ENCODE assay signal across 8 mouse cellular contexts in the genomic region with DNA sequence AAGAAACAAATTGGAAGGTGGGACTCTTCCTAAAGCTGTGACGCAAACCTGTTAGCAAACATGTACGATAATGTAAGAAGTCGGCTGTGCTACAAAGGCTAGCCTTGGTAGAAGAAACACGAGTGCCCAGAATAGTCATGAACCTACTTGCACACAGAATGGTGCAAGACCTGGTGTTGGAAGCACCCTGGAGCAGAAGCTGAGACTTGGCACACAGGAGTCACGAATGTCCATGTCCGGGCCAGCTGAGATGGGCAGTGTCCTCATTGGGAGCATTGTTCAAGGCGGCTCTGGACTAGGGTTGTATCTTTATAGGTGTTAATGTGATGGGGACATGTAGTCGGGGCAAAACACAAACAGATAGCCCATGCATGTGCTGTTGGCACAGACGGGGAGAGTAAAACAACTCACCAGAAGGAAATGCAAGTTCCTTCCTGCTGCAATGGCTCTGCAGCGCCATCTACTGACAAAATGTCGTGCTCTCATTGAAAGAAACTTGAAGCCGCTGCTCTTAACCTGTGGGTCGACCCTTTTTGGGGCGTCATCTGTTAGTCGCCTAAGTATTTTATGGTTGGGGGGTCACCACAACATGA. TPM values are rescaled to one million over a fixed set of nuclear protein-coding genes. Genes with fewer than 3 reads are reported as not detected.
DNase-seq lines count a peak whose midpoint lies in the region; ATAC-seq and TF ChIP-seq lines count a peak whose summit lies in the region.

No protein-coding gene starts in this region.

- no peaks in the 10 kb centered on the region for H3K4me1 ChIP-seq in embryonic facial prominence, embryonic 11.5 days (ENCODE audit: control insufficient read depth, insufficient read depth, low read length)
- H3K4me1 ChIP-seq in limb, embryonic 11.5 days (ENCODE audit: control insufficient read depth, insufficient read depth, low read length) = no peaks in the 10 kb centered on the region
- no peaks in the 10 kb centered on the region for H3K4me1 ChIP-seq in midbrain, embryonic 16.5 days (ENCODE audit: control insufficient read depth, insufficient read depth, low read length)
- no peaks in the 10 kb centered on the region for H3K4me1 ChIP-seq in thymus, adult 2 months (replicated peaks; ENCODE audit: control insufficient read depth, insufficient read depth, low read length)

- no peak overlapping the region for H3K4me3 ChIP-seq in embryonic facial prominence, embryonic 11.5 days (ENCODE audit: low read depth, low read length)
- H3K4me3 ChIP-seq in limb, embryonic 11.5 days (ENCODE audit: low read depth, low read length) = no peak overlapping the region
- no peak overlapping the region for H3K4me3 ChIP-seq in midbrain, embryonic 16.5 days (ENCODE audit: low read depth, low read length)
- H3K4me3 ChIP-seq in thymus, adult 2 months (ENCODE audit: control insufficient read depth, insufficient read depth, low read length) = no peak overlapping the region

- 32% methylated on average over 15 of the region's 15 CpGs for WGBS in embryonic facial prominence, embryonic 11.5 days
- WGBS in limb, embryonic 11.5 days = 33% methylated on average over 15 of the region's 15 CpGs
- WGBS in midbrain, embryonic 16.5 days = 33% methylated on average over 15 of the region's 15 CpGs
- 32% methylated on average over 15 of the region's 15 CpGs for WGBS in thymus, adult 2 months

- no peak for TF ChIP-seq CTCF in thymus, adult 2 months (IDR thresholded peaks at IDR 0.05; ENCODE audit: borderline replicate concordance, control insufficient read depth, extremely low read depth, insufficient read depth, low read length, poor library complexity)

- H3K27me3 ChIP-seq in embryonic facial prominence, embryonic 11.5 days (ENCODE audit: control insufficient read depth, insufficient read depth, low read length) = no peaks in the 10 kb centered on the region
- H3K27me3 ChIP-seq in limb, embryonic 11.5 days (ENCODE audit: control insufficient read depth, insufficient read depth, low read length) = no peaks in the 10 kb centered on the region
- no peaks in the 10 kb centered on the region for H3K27me3 ChIP-seq in midbrain, embryonic 16.5 days (ENCODE audit: control insufficient read depth, insufficient read depth, low read depth, low read length)
- no peaks in the 10 kb centered on the region for H3K27me3 ChIP-seq in thymus, adult 2 months (ENCODE audit: control insufficient read depth, insufficient read depth, low read length)

- no peak for TF ChIP-seq POLR2A in thymus, adult 2 months (IDR thresholded peaks at IDR 0.05; ENCODE audit: control insufficient read depth, extremely low read depth, insufficient read depth, low read length, poor library complexity)

- peak; percentile 34 for DNase-seq in ovary, postnatal 14 days (ENCODE audit: low spot score)
- no peak for DNase-seq in ovary, adult 18-20 months (ENCODE audit: low spot score)
- DNase-seq in adrenal gland, postnatal 36 days = peak; percentile 64 to 67
- DNase-seq in embryonic facial prominence, embryonic 11.5 days (ENCODE audit: low spot score) = peak; percentile 87
- DNase-seq in limb, embryonic 11.5 days (ENCODE audit: low spot score) = peak; percentile 91
- peak; percentile 52 for DNase-seq in thymus, adult 2 months

- ATAC-seq in embryonic facial prominence, embryonic 11.5 days (replicated peaks; ENCODE audit: insufficient number of reproducible peaks, low FRiP score, low TSS enrichment, low read depth) = peak; percentile 56; the same call in 1 of the 2 replicates
- ATAC-seq in hematopoietic stem cell, adult 5-6 weeks (replicated peaks in 1 of 2; ENCODE audit: insufficient read depth in 1 of 2, low FRiP score in 2 of 2, low TSS enrichment in 1 of 2, low read depth in 1 of 2, poor library complexity in 2 of 2, severe bottlenecking in 2 of 2) = peak; percentile 66 to 87
- ATAC-seq in limb, embryonic 11.5 days (ENCODE audit: insufficient number of reproducible peaks, low FRiP score, low TSS enrichment, low read depth) = no peak
- peak; percentile 62; the same call in 1 of the 2 replicates for ATAC-seq in midbrain, embryonic 16.5 days

- no peak overlapping the region for H3K4me2 ChIP-seq in embryonic facial prominence, embryonic 11.5 days (ENCODE audit: low read depth, low read length)
- no peak overlapping the region for H3K4me2 ChIP-seq in limb, embryonic 11.5 days (ENCODE audit: low read depth, severe bottlenecking)
- H3K4me2 ChIP-seq in midbrain, embryonic 16.5 days (ENCODE audit: low read length) = no peak overlapping the region

- H3K9ac ChIP-seq in embryonic facial prominence, embryonic 11.5 days (replicated peaks; ENCODE audit: low read length) = no peak overlapping the region
- H3K9ac ChIP-seq in limb, embryonic 11.5 days (ENCODE audit: low read length) = no peak overlapping the region
- H3K9ac ChIP-seq in midbrain, embryonic 16.5 days (ENCODE audit: low read depth, low read length) = no peak overlapping the region

- H3K36me3 ChIP-seq in embryonic facial prominence, embryonic 11.5 days (replicated peaks; ENCODE audit: control insufficient read depth, insufficient read depth, low read depth, low read length) = no peaks in the 10 kb centered on the region
- H3K36me3 ChIP-seq in limb, embryonic 11.5 days (ENCODE audit: control insufficient read depth, insufficient read depth, low read length) = no peaks in the 10 kb centered on the region
- no peaks in the 10 kb centered on the region for H3K36me3 ChIP-seq in midbrain, embryonic 16.5 days (ENCODE audit: control insufficient read depth, insufficient read depth, low read length)
- no peaks in the 10 kb centered on the region for H3K36me3 ChIP-seq in thymus, adult 2 months (ENCODE audit: control insufficient read depth, insufficient read depth, low read length)

- no peaks in the 10 kb centered on the region for H3K9me3 ChIP-seq in embryonic facial prominence, embryonic 11.5 days (replicated peaks; ENCODE audit: control insufficient read depth, low read length)
- no peaks in the 10 kb centered on the region for H3K9me3 ChIP-seq in limb, embryonic 11.5 days (ENCODE audit: control insufficient read depth, low read length)
- no peaks in the 10 kb centered on the region for H3K9me3 ChIP-seq in midbrain, embryonic 16.5 days (replicated peaks; ENCODE audit: control insufficient read depth, low read length, poor library complexity, severe bottlenecking)

- no peak overlapping the region for H3K27ac ChIP-seq in embryonic facial prominence, embryonic 11.5 days (replicated peaks; ENCODE audit: low read depth, low read length)
- no peak overlapping the region for H3K27ac ChIP-seq in limb, embryonic 11.5 days (replicated peaks; ENCODE audit: low read depth, low read length)
- no peak overlapping the region for H3K27ac ChIP-seq in midbrain, embryonic 16.5 days (ENCODE audit: low read length)
- H3K27ac ChIP-seq in thymus, adult 2 months (ENCODE audit: control insufficient read depth, insufficient read depth, low read length) = no peak overlapping the region

RNA-seq across cellular contexts. Expression of gene Exo5, which starts 15.2 kb away (rescaled TPM):
- total RNA-seq in adrenal gland, postnatal 36 days (2021) = 10 to 100 TPM; 10.0 to 11.1 TPM
- 34.6 and 37.4 TPM in 2 replicates for polyA plus RNA-seq in embryonic facial prominence, embryonic 11.5 days (2014; fragmentation: Nextera tagmentation; extraction: Ambion mirVana)
- total RNA-seq in hematopoietic stem cell, adult 5-6 weeks (2017) = 26.9 and 27.3 TPM in 2 replicates
- polyA plus RNA-seq in limb, embryonic 11.5 days (2014; fragmentation: Nextera tagmentation; extraction: Ambion mirVana) = 34.4 and 37.5 TPM in 2 replicates
- 32.2 and 35.7 TPM in 2 replicates for polyA plus RNA-seq in midbrain, embryonic 16.5 days (2015; fragmentation: Nextera tagmentation; extraction: Ambion mirVana)
- polyA plus RNA-seq in thymus, adult 2 months (2012; rRNA removed) = 10.9 and 11.7 TPM in 2 replicates

RNA-seq across cellular contexts. Expression of gene Zfp69, which starts 41.8 kb away (rescaled TPM):
- 1 to 10 TPM; 1.8 to 2.9 TPM for total RNA-seq in adrenal gland, postnatal 36 days (2021)
- 9.9 TPM in 2 replicates for polyA plus RNA-seq in embryonic facial prominence, embryonic 11.5 days (2014; fragmentation: Nextera tagmentation; extraction: Ambion mirVana)
- 4.2 and 4.3 TPM in 2 replicates for total RNA-seq in hematopoietic stem cell, adult 5-6 weeks (2017)
- 11.0 and 11.6 TPM in 2 replicates for polyA plus RNA-seq in limb, embryonic 11.5 days (2014; fragmentation: Nextera tagmentation; extraction: Ambion mirVana)
- 5.8 and 7.2 TPM in 2 replicates for polyA plus RNA-seq in midbrain, embryonic 16.5 days (2015; fragmentation: Nextera tagmentation; extraction: Ambion mirVana)
- polyA plus RNA-seq in thymus, adult 2 months (2012; rRNA removed) = 3.2 and 3.4 TPM in 2 replicates

RNA-seq across cellular contexts. Expression of gene Rims3, which starts 55.0 kb away (rescaled TPM):
- 1 to 10 TPM; 5.5 to 6.2 TPM for total RNA-seq in adrenal gland, postnatal 36 days (2021)
- polyA plus RNA-seq in embryonic facial prominence, embryonic 11.5 days (2014; fragmentation: Nextera tagmentation; extraction: Ambion mirVana) = 1.8 and 2.4 TPM in 2 replicates
- total RNA-seq in hematopoietic stem cell, adult 5-6 weeks (2017) = 0.30 and 1.2 TPM in 2 replicates
- polyA plus RNA-seq in limb, embryonic 11.5 days (2014; fragmentation: Nextera tagmentation; extraction: Ambion mirVana) = 0.34 and 0.51 TPM in 2 replicates
- polyA plus RNA-seq in midbrain, embryonic 16.5 days (2015; fragmentation: Nextera tagmentation; extraction: Ambion mirVana) = 30.6 and 35.4 TPM in 2 replicates
- 3.7 and 4.1 TPM in 2 replicates for polyA plus RNA-seq in thymus, adult 2 months (2012; rRNA removed)
